Mouse (Mus musculus) heart, postnatal 10 days (tissue): Measurements from ENCODE around the gene Ap1s3. TPM values are rescaled to one million over a fixed set of nuclear protein-coding genes. Genes with fewer than 3 reads are reported as not detected.
"Not testable (repeated sequence)": the region's sequence is repeated elsewhere in the genome, so short reads cannot be mapped to it uniquely, and the experiment has no call there.

Source experiments
- DNase-seq, 2 experiments: peaks; one replicate each; pipeline ENCODE4 v3.0.0; 2021
- intact Hi-C: fragments of 180-260 bp; cut with DNase I; formaldehyde crosslinking; loops from one replicate; pipeline ENCODE4 v1.15.1; 2025
- total RNA-seq, 2 experiments: library from RNA; stranded (reverse); gene quantifications; 2 replicates each; pipeline ENCODE4 v1.2.3; 2021

Gene Ap1s3
- total RNA-seq, 2 experiments from 2014 or later: 0.87 to 1.1 TPM

DNA sequence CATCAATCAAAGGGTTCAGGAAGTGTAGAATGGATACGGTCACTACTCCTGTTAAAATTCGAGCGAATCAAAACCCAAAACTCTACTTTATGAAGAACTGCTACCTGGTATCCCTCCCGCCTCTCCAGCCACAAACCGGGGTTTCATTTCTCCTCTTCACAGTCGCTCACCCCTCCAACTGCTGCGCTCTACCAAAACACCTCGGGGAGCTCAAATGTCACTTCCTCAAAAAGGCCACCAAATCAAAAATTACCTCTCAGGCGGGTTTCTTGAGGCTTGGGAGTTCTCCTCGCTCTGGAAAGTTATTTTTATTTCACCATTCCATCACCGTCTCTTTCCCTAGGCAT, 603 bp downstream of the Ap1s3 start:
- intact Hi-C loops: no loop called here
- DNase-seq: peak in 1 of 2 experiments; percentile 6

DNA sequence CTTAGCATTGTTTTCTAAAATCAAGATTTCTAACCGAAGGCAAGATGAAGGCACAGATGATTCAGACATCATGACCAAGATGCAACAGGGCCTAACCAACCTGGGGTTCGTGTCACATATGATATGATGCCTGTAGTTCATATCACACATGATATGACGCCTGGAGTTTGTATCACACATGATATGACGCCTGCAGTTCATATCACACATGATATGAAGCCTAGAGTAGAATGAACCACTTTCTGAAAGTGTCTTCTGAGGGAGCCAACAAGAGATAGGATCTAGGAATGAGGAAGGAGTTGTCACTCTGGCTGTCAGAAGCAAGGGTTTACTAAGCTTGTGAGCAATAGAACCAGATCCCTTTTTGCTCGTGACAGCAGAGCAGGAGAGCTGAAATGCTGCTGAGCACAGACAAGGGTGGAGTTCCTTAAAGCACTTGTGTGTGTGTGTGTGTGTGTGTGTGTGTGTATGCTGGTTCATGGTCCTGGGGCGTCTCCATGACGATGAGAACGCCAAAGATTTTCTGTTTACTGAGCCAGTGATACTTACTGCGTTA, 2.3 kb downstream of the Ap1s3 start:
- intact Hi-C loops: no loop called here
- DNase-seq: no peak

DNA sequence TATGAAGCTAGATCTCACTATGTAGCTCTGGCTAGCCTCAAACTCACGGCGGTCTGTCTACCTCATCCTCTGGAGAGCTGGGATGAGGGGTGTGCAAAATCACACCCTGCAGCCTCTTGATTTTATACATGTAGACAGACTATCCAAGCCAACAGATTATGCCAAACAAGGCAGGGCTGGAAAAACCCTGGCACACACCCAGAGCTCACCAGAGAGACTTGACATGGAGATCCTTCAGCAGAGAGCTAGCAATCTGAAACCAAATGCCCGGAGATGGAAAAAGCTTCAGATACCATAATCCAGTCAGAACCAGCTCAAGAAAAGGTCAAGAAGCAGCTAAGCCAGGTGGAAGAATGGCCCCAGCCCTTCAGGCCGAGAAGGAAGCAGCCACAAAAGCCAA, 6.9 kb downstream of the Ap1s3 start:
- intact Hi-C loops: no loop called here

DNA sequence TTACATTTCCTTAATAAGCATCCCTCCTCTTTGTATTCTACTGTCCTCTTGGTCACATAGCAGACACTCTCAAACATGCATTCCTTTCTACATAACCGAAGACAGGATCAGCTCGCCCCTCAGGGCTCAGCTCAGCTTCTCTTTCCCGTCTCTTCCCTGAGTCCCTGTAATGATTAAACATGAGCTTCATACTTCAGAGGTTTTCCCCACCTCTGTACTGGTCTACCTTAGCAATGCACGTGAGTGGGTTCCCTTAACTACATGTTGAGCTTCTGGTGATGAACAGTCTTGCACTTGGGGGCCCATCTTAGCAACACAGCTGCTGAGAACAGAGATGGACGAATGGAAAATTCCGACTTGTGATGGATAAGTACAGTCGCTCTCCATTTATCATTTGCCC, 12.2 kb downstream of the Ap1s3 start:
- no peak for DNase-seq
- intact Hi-C loops: no loop called here

More for the DNA sequence above, 6.9 kb downstream of the Ap1s3 start:
- no peak for DNase-seq

DNA sequence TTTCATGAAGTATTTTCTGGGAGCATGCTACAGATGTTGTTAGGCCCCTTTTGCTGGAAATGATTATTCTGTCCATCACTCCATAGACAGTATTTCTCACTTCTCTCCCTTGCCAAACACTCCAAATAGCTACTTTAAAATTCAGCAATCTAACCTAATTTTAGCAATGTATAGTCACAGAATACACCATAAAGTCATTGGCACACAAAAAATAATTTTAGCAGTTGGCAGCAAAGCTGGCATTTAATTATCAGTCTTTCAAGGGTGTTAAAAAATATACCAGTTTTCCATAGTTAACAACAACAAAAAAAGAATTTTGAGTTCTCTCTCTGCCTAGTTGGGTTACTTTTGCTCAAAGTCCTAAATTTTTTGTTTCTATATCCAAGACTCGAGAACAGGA, 14.4 kb downstream of the Ap1s3 start:
- intact Hi-C loops: no loop called here
- DNase-seq: no peak

DNA sequence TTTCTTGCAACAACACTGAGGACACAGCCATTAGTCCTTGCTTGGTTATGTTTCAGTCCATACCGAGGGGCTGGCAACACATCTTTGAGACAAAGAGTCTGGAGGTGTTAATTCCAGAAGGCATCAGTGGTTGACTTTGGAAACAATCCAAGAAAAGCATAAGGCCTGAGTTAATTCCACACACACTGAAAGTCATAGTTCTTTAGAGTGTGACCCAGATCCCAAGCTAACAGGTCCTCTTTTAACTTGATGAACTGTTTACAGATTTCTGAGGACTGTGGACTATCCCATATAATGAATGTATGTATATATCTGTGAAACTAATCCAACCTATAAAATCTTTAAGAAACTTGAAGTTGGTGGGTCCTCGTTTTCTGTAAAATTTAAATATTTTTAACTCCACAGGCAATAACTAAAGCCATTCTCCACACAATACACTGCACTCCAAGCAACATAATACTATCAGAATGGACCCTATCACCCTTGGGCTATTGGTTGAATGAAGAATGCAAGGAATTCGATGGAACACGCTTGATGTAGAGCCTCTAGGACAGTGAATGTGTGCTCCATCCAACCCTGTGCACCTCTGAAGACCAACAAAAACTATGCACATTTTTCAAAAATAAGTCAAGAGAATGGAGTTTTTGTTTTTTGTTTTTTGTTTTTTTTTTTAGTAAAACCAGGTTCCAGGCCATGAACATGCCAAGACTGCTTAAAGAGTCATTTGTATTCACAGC, 15.8 kb downstream of the Ap1s3 start:
- intact Hi-C loops: no loop called here
- DNase-seq: no peak

DNA sequence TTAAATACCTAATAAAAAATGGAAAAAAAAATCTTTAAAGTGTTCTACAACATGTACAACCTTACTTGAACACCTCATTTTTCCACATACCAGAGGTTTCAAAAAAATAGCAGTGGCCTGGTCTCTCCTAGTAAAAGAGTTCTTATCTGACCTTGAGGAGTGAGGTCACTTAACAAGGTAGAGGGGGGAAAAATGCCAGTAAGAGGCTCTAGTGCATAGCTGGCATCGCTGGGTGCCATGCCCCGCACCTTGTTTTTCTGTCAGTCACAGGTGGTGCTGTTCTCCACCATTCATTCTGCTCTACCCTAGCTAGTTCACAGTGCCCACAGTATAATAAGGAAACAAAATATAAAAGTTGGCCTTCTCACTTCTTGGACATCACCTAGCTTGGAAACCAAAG, 16.8 kb downstream of the Ap1s3 start:
- DNase-seq: no peak
- intact Hi-C loops: no loop called here

DNA sequence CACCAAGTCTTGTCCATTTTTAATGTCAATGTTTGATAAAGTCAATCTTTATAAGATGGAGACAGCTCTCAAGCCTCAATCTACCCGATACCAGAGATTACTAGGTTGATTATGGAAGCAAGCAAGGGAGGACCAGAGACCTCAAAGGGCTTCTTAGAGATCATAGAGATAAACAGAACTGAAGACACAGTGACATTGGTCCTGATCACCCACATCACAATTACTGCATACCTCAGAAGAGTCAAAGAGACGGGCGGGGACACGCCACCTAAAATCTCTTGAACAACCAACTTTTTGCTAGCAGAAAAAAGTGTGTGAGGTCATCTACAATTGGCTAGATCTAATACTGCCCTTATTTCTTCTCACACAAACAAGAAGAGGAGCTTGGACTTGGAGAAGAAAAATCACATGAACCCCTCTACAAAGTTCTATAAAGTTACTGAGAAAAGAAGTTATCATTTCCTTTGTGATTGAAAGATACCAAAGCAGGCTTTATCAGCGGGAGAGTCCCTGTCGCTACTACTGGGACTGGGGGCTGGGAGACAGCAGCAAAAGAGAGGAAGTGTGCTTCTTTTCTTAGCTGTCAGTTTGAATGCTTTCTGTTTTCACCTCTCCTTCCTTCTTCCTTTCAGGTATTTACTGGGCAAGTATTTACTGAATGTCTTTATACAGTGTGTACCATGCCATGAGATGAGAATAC, 28.2 kb downstream of the Ap1s3 start:
- intact Hi-C loops: no loop called here
- DNase-seq: no peak

DNA sequence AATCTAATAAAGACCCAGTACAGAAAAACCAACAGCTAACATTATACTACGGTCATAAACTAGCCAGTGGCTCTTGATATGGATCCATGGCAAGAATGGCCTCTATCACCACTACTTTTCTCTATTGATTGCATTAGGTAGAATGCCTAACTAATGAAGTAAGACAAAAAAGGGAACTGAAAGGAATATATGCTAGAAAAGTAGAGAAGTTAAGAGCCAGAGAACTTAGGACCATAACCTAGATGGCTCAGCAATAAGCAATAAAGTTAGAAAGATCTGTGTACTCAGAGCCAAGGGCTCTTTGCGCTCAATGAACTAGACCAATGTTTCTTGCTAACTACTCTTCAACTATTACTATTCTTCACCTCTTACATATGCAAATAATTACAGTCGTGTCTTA, 29.1 kb downstream of the Ap1s3 start:
- DNase-seq: no peak
- intact Hi-C loops: no loop called here

DNA sequence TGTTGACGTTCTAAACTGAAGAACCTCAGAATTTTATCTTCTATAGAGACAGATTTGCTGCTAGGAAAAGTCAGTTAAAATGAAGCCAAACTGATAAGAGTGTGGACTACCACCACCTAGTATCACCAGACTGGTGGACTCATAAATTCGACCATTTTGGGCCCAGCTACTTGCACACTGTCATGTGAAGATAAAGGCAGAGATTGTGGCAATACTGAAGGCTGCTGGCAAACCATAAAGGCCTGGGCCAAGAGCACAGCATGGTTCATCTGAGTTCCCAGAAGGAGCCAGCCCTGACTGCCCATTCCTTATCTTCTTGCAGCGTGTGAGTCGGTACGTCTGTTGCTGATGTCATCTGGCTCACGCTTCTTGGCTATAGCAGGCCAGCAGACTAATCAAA, 30.4 kb downstream of the Ap1s3 start:
- intact Hi-C loops: no loop called here
- peak; percentile 3 to 6 for DNase-seq

DNA sequence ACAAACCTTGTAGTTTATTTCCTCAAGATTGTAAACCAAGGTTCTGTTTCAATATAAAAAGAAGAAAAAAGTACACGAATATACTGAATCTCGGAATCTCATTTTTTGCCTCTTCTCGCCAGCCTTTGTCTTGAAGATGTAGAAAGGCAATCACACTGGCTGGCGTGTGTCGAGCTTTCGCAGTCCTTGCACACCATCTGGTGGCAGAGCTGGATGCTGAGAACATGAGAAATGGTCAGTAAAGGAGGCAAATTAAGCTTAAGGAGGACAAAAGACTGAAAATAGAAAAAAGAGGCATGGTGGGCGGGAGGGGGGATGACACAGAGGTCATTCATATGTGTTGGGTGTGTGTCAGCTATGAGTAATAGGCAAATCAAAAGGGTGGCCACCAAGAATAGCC, 31.6 kb downstream of the Ap1s3 start:
- intact Hi-C loops: no loop called here
- DNase-seq: peak; percentile 66 to 74

DNA sequence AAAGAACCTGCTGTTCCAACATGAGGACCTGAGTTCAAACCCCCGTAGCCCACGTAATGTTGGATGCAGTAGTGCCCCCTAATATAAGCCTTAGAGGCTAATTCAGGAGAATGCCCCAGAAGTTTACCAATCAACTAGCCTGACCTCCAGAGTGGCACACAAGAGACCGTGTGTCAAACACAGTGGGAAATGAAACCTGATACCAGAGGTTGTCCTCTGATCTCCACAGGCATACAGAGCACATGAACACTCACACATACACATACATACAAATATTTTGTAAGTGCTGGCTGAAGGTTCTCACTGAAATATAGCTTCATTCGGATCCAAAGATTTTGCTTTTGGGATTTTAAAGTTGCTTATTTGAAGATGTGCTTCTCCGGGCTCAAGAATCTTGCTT, 32.1 kb downstream of the Ap1s3 start:
- DNase-seq: no peak
- intact Hi-C loops: loop anchor here (1.0 to 5.0 kb wide), 2 partner anchors 915 to 1102 kb away; no protein-coding TSS in a partner anchor

DNA sequence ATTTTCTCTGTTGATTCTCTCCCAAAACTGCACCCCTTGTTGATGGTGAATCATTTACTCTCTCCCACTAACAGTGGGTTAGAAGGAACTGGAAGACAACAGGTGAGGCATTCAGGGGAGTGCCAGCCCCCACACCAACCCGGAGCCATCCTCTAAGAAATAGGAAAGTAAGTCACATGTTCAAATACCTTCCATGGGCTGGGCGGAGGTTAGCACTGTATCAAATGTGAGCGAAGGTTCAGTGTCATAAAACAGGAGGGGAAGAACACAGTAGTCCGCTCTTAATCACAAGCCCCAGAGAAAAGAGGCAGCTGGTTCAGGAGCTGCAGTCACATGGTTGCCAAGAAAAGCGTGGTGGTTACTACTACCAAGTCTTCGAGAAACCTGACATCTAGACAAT, 32.7 kb downstream of the Ap1s3 start:
- DNase-seq: no peak
- intact Hi-C loops: loop anchor here (1.0 to 5.0 kb wide), 2 partner anchors 915 to 1102 kb away; no protein-coding TSS in a partner anchor

DNA sequence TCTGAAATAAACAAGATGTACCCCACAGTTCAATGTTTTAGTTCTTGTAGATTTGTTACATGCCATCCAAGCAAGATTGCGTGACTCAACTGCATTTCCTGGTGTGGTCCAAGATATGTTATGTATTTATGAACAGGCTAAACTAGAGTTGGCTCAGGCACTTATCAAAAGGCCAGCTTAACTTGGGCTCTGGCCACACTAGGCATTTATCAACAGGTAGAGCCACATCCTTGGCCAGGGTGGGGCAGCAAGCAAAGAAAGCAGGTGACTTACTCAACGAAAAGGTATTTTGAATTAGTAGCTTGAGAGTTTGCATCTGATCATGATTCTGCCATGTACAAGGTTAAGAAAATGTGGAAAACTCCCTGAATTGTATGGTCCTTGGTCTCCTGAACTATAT, 34.0 kb downstream of the Ap1s3 start:
- no peak for DNase-seq
- intact Hi-C loops: loop anchor here (5.0 kb wide), 1 partner anchor 1100 kb away; no protein-coding TSS in a partner anchor

DNA sequence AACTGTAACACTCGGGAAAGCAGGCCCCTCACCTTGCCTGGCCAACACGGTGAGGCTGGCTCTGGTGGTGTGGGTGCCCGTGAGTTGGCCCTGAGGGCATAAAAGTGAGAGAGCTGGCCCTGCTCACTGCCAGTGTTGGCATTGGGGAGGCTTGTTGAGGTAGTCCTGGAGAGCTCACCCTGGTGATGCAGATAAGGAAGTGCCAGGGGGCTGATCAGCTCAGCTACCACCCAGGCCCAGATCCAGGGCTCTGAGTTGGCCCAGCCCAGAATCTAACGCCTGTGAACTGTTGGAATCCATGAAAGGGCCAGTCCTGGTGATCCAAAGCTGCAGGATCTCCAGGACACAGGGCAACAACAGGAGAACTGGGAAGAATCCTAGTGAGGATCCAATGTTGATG, 40.3 kb downstream of the Ap1s3 start:
- intact Hi-C loops: no loop called here
- DNase-seq: peak; percentile 27 to 40

DNA sequence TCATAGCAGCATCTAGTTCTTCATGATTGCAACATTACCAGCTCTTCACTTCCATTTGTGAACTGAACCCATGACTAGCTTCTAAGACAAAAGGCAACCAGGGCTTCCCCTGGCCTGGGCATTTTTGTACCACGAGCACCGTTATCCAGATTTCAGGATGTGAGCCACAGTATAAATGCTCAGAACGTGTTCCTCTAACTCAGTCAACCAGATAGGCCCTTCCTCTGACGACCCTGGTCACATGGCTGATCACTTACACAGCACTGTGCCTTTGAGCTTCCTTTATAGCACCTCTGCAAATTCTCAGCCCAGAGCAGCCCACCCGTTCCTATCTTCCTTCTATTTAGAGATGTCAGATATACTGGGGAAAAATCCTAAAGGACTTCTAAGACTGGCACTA, 42.0 kb downstream of the Ap1s3 start:
- intact Hi-C loops: loop anchor here (5.0 kb wide), 1 partner anchor 53 kb away; no protein-coding TSS in a partner anchor

DNA sequence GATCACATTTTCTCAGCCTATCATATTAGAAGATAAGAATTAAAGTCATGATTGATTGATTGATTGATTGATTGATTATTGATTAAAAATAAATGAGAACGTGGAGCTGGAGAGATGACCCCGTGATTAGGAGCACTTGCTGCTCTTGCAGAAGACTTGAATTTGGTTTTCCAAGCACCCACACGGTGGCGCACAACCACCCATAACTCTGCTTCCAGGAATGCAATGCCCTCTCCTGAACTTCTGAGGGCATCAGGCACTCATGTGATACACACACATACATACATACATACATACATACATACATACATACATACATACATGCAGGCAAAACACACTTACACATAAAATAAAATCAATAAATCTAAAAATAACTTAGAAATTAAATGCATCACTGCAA, 45.6 kb downstream of the Ap1s3 start:
- peak; percentile 6 to 9 for DNase-seq
- intact Hi-C loops: loop anchor here (5.0 kb wide), 1 partner anchor 56 kb away; no protein-coding TSS in a partner anchor

More for the DNA sequence above, 42.0 kb downstream of the Ap1s3 start:
- DNase-seq: no peak

DNA sequence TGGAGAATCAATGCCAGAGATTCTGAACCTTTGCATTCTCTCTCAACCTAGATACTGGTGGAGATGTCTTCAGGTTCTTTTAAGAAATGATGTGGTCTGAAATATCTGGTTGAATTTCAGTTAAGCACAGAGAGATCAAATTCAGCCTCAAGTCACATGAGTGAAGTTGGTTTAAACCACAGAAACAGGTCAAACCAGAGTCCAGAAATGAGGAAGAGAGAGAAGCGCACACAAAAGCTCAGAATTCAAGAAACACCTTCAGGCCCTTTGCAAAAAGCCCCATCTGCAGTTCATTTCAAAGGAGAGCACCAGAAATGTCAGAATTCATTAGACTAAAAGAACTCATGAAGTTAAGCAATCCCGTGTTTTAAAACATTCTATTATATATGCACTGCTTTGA, 52.3 kb downstream of the Ap1s3 start:
- no peak for DNase-seq
- intact Hi-C loops: no loop called here

DNA sequence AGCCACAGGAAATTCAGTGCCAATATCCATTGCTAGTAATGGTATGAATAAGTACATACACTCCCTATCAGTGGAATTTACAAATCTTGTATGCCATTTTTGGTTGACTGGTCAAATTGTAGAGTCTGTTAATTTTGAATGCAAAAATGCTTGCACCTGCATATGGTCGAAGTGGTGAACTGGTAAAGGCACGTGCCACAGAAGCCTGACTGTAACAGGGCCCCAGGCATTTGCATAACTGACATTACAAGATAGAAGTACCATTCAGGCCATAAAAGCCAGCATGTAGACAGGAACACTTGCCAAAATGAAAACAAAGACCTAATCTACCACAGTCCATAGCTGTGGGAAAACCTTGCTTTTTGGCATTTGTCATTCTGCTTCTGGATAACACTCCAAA, 55.3 kb downstream of the Ap1s3 start:
- intact Hi-C loops: no loop called here

DNA sequence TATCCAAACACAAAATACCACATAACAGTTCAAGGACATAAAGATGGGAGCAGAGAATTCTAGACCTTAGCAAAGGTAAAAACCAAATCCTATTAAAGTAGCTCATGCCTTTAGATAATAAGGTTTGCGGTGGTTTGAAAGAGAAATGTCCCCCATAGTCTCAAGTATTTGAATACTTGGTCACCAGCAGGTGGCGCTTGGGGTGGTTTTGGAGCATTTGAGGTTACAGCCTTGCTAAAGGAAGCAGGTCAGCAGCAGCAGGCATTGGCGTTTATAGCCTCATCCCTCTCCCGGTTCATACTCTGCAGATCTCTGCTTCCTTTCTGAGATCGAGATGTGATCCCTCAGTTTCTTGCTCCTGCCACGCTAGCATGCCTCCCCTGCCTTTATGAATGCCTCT, 57.3 kb downstream of the Ap1s3 start:
- intact Hi-C loops: no loop called here
- DNase-seq: no peak

More for the DNA sequence above, 55.3 kb downstream of the Ap1s3 start:
- DNase-seq: no peak

DNA sequence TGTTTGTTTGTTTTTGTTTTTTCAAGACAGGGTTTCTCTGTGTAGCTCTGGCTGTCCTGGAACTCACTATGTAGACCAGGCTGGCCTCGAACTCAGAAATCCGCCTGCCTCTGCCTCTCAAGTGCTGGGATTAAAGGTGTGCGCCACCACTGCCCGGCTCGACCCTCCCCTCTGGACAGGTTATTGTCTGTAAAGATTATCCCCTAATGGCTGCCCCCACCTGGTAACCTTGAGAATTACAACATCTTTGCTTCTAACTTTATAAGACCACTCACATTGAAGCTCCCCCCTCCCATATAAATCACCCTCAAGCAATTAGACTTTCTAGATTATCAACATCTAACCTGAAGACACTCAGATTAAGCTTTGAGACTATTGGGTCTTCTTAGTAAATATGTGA, 60.5 kb downstream of the Ap1s3 start:
- DNase-seq, intact Hi-C loops: not testable (repeated sequence)

DNA sequence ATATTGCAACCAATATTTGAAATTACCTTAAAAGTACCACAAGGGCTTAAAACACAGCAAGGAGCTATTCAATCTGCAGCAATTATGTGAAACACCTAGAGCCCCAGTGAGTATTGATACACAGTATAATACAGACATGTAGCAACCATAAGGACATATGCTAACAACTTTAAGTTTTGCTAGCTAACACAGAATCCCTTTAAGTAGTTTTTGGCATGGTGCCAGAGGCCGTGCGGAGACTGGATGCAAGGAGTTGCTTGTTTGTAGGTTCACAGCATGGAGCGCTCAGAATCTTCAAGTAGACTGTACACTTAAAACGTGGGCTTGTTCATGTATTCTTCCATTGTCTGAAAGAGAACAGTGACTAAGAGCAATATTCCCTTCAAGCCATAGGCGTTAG, 62.9 kb downstream of the Ap1s3 start:
- DNase-seq, intact Hi-C loops: not testable (repeated sequence)
